Mouse (Mus musculus) small intestine, adult 2 months (tissue): ENCODE results near the gene Aifm1. TPM values are rescaled to one million over a fixed set of nuclear protein-coding genes. Genes with fewer than 3 reads are reported as not detected.
A peak's percentile ranks its signal among the peaks of the same experiment; 100 is the strongest.
"Not testable (repeated sequence)": the region's sequence is repeated elsewhere in the genome, so short reads cannot be mapped to it uniquely, and the experiment has no call there.

Source experiments
- H3K27ac ChIP-seq: fragments of 200-500 bp; 2 replicates; pipeline ENCODE4 v1.5.1; 2012; ENCODE audit warnings: low read depth, low read length, control low read depth, inconsistent platforms; ENCODE audit not compliant: insufficient read depth
- H3K27me3 ChIP-seq: fragments of 200-500 bp; 2 replicates; pipeline ENCODE4 v1.6.1; 2012; ENCODE audit warnings: mild to moderate bottlenecking, moderate library complexity, low read length, inconsistent platforms; ENCODE audit not compliant: control insufficient read depth, insufficient read depth
- H3K36me3 ChIP-seq: fragments of 200-500 bp; 2 replicates; pipeline ENCODE4 v1.6.1; 2012; ENCODE audit warnings: mild to moderate bottlenecking, low read length, control low read depth, inconsistent platforms; ENCODE audit not compliant: control insufficient read depth, insufficient read depth
- H3K4me1 ChIP-seq: fragments of 200-500 bp; 2 replicates; pipeline ENCODE4 v1.6.1; 2012; ENCODE audit warnings: low read length, inconsistent platforms, mixed read lengths; ENCODE audit not compliant: control insufficient read depth, insufficient read depth, insufficient read length
- H3K4me3 ChIP-seq: fragments of 200-500 bp; 2 replicates; pipeline ENCODE4 v1.5.1; 2012; ENCODE audit warnings: low read depth, mild to moderate bottlenecking, control low read depth, inconsistent platforms, low read length, moderate library complexity
- CTCF ChIP-seq: fragments of 200-500 bp; IDR thresholded peaks from 2 replicates; pipeline ENCODE4 v1.5.1; 2012; ENCODE audit warnings: low read depth, mild to moderate bottlenecking, control low read depth, inconsistent platforms, low read length, moderate library complexity, mixed read lengths; ENCODE audit not compliant: insufficient replicate concordance, insufficient read length; ENCODE audit errors: extremely low read depth
- POLR2A ChIP-seq: fragments of 200-500 bp; IDR thresholded peaks from 2 replicates; pipeline ENCODE4 v1.6.1; 2012; ENCODE audit warnings: low read depth, mild to moderate bottlenecking, control low read depth, inconsistent platforms, low read length, moderate library complexity
- WGBS: fragments of 180-500 bp; shearing (Covaris S2); methylation state at CpG from one replicate; pipeline ENCODE4 v1.1.7; 2018; 5-methylcytosine and 5-hydroxymethylcytosine counted together
- polyA plus RNA-seq: library from polyadenylated mRNA; depleted of rRNA; stranded (reverse); fragments of >200 nt; gene quantifications from 2 replicates; pipeline ENCODE4 v1.2.3, GENCODE M21; 2012

Gene Aifm1
- polyA plus RNA-seq, 1 experiment: 11.5 TPM

GRCm38 (mm10) chrX:48449646-48450045 is 63.7 kb downstream of the Aifm1 start:
- H3K27ac ChIP-seq: no peak overlapping the region
- WGBS: 67% methylated on average over 10 of the region's 10 CpGs
- no peak overlapping the region for H3K4me3 ChIP-seq
- peaks cover 2% of the 10 kb centered on the region; the same call in 1 of the 2 replicates for H3K36me3 ChIP-seq
- no peaks in the 10 kb centered on the region for H3K27me3 ChIP-seq
- TF ChIP-seq POLR2A: no peak
- no peak for TF ChIP-seq CTCF
- peaks cover 14% of the 10 kb centered on the region; the same call in 1 of the 2 replicates for H3K4me1 ChIP-seq

- no peak overlapping the region for H3K4me3 ChIP-seq
- H3K27ac ChIP-seq: no peak overlapping the region
- TF ChIP-seq CTCF (no peak), POLR2A (no peak)
- H3K4me1 ChIP-seq: peaks cover 9% of the 10 kb centered on the region; the same call in 1 of the 2 replicates
- H3K27me3 ChIP-seq: no peaks in the 10 kb centered on the region
- H3K36me3 ChIP-seq: peaks cover 2% of the 10 kb centered on the region; the same call in 1 of the 2 replicates
- 65% methylated on average over 4 of the region's 4 CpGs for WGBS
Observed at GRCm38 (mm10) chrX:48444677-48445076, 68.7 kb downstream of the Aifm1 start.

- H3K4me3 ChIP-seq: no peak overlapping the region
- H3K4me1 ChIP-seq: peaks cover 19% of the 10 kb centered on the region
- H3K27ac ChIP-seq: no peak overlapping the region
- WGBS: 41% methylated on average over 7 of the region's 7 CpGs
- H3K27me3 ChIP-seq: no peaks in the 10 kb centered on the region
- TF ChIP-seq POLR2A (no peak), CTCF (no peak)
- peaks cover under 1% of the 10 kb centered on the region; the same call in 1 of the 2 replicates for H3K36me3 ChIP-seq
Observed at GRCm38 (mm10) chrX:48441954-48442353, 71.4 kb downstream of the Aifm1 start.

- Histone ChIP-seq H3K27ac (no peak overlapping the region), H3K36me3 (no peaks in the 10 kb centered on the region), H3K4me1 (peaks cover 22% of the 10 kb centered on the region), H3K4me3 (no peak overlapping the region), H3K27me3 (no peaks in the 10 kb centered on the region)
- no peak for TF ChIP-seq POLR2A
- TF ChIP-seq CTCF: no peak
- WGBS: 83% methylated on average over 6 of the region's 6 CpGs
Observed at GRCm38 (mm10) chrX:48441548-48441947, 71.8 kb downstream of the Aifm1 start.

GRCm38 (mm10) chrX:48439036-48439435 is 74.3 kb downstream of the Aifm1 start:
- WGBS: 25% methylated on average over 4 of the region's 4 CpGs
- Histone ChIP-seq H3K4me3 (no peak overlapping the region), H3K4me1 (peaks cover 40% of the 10 kb centered on the region), H3K36me3 (no peaks in the 10 kb centered on the region), H3K27ac (peak overlapping the region; percentile 49), H3K27me3 (no peaks in the 10 kb centered on the region)
- TF ChIP-seq POLR2A (no peak), CTCF (no peak)

- not testable (repeated sequence) for H3K4me3 ChIP-seq, H3K36me3 ChIP-seq, H3K27me3 ChIP-seq
- WGBS: 79% methylated on average over 6 of the region's 7 CpGs
- H3K4me1 ChIP-seq: peaks cover 48% of the 10 kb centered on the region
- H3K27ac ChIP-seq: peak overlapping the region; percentile 54
Observed at GRCm38 (mm10) chrX:48436082-48436481, 77.3 kb downstream of the Aifm1 start.

- Histone ChIP-seq H3K4me3 (no peak overlapping the region), H3K27ac (peak overlapping the region; percentile 54), H3K36me3 (no peaks in the 10 kb centered on the region), H3K27me3 (no peaks in the 10 kb centered on the region), H3K4me1 (peaks cover 48% of the 10 kb centered on the region)
- whole genome bisulfite sequencing: 29% methylated on average over 9 of the region's 9 CpGs
- TF ChIP-seq CTCF: no peak
Observed at GRCm38 (mm10) chrX:48435477-48435900, 77.9 kb downstream of the Aifm1 start.

GRCm38 (mm10) chrX:48434251-48434650 is 79.1 kb downstream of the Aifm1 start:
- 82% methylated on average over 1 of the region's 1 CpGs for WGBS
- Histone ChIP-seq H3K27me3 (no peaks in the 10 kb centered on the region), H3K4me3 (no peak overlapping the region), H3K36me3 (no peaks in the 10 kb centered on the region), H3K4me1 (peaks cover 43% of the 10 kb centered on the region), H3K27ac (peak overlapping the region; percentile 54)
- TF ChIP-seq CTCF (no peak), POLR2A (no peak)
